Mouse (Mus musculus): ENCODE results near the gene Abhd17b.
"Not testable (repeated sequence)": the region's sequence is repeated elsewhere in the genome, so short reads cannot be mapped to it uniquely, and the experiment has no call there.

Abhd17b gene

DNA sequence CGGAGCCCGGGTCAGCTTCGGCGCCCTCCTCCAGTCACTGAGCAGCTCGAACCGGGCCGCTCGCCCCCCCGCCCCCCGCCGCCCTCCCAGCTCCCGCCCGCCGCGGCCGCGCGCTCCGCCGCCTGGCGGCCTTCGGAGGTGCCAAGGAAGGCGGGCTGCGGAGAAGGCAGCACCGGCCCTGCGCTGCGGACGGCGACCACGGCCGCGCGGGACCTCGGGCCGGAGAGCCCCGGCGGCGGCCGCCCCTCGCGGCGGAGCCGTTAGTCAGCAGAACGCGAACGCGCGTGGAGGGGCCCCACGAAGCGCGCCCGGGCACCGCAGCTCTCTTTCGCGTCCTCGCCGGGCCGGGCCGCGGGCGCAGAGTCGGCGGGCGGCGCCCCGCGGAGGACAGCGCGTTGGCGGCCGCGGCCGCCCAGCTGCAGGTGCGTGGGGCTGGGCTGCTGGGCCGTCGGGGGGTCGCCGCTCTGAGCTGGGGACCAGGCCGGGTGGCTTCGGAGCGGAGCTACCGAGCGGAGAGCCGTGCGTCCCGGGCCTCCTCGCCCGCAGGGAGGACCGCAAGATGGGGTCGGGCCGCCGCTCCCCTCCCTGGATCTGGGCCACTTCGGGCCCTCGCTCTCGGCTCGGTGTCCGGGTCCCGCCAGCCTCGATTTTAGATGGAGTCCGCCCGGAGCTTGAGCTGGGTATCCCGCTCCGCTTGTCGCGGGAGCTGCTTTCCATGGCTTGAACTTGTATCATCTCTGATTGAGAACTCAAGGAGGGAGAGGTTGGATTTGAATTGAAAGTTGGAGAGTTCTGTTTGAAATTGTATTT, at the start of gene Abhd17b:
TSS of gene Abhd17b (plus strand) at position 14 of the 810 bp plus-strand sequence.
- peak; percentile 69 for DNase-seq

GRCm38 (mm10) chr19:21603836-21604235, 49.1 kb upstream of the Abhd17b start:
- DNase-seq: no peak

- no peak for DNase-seq
These were observed 47.7 kb upstream of the Abhd17b start for GRCm38 (mm10) chr19:21605294-21605693.

DNA sequence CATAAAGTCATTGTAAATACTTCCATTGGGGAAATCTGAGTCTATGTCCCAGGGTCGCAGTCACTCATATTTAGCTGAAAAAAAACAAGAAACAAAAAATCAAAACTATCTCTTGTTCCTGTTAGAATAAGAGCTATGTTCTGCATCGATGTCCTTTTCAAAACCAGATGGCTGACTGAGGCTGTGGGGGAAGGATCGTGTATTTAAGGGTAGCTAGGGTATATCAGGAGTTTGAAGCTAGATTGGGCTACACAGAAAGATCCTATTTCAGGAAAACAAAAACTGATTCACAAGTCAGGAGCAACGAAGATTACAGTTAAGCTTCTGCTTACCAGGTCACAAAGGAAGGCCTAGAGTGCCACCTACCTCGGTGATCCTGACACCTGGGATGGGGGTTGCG, 42.7 kb upstream of the Abhd17b start:
- no peak for DNase-seq

DNA sequence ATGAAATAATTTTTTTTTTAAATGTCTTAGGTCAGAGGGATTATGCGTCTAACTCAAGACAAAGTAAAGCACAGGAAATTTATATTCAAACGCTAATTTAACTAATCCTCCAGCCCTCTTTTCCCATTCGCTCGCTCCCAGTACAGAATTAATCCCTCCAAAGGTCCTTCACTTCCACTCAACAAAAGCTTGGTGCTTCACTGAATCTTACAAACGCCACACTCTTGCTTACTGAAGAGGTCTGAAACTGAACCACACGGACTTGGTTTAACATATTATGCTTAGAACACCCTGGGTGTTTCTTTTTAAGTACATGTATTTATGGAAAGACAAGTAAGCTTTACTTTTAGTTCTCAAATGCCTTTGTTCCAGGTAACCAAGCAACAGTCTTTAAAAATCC, 41.7 kb upstream of the Abhd17b start:
- DNase-seq: no peak

DNA sequence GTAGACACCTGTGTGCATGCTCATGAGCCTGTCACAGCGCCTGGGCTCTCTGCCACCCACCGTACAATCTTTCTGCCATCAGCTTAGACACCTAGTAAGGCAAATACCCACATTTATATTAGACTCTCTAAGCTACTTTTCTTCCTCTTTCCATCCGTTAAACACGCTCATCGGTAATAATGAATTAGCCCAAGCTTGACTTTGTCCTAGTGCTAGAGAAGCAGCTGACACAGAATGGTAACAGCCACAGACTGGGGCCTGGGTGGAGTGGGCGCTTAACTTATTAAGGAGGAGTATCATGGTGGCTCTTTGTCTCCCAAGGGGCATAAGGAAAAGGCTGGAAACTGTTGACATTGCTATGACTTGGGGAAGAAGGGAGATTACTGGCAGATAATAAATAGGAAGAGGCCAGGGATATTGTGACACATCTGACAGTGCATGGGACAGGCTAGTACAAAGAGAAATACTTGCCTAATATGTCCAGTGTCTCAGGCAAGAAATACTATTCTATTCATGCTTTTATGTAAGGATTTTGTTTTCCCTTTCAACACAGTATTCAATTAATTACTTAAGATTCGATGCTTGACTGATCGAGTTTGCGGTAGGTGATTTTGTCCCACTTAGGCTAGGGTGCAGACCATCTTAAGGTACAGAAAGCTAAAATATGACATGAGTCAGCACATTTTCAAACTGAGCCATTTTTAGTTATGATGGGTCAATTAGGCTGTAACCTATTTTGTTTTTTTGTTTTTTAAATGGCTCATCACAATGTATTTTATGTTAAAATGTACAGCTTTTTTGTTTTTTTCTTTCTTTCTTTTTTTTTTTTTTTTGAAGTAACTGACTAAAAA, 41.0 kb upstream of the Abhd17b start:
- no peak for DNase-seq

GRCm38 (mm10) chr19:21615801-21616200, 37.2 kb upstream of the Abhd17b start:
- no peak for DNase-seq

- no peak for DNase-seq
These were observed 29.4 kb upstream of the Abhd17b start for GRCm38 (mm10) chr19:21623410-21624147.

- no peak for DNase-seq
These were observed 28.8 kb upstream of the Abhd17b start for GRCm38 (mm10) chr19:21624148-21624535.

GRCm38 (mm10) chr19:21626271-21626988, 26.6 kb upstream of the Abhd17b start:
- no peak for DNase-seq

GRCm38 (mm10) chr19:21628440-21628839, 24.5 kb upstream of the Abhd17b start:
- DNase-seq: not testable (repeated sequence)

DNA sequence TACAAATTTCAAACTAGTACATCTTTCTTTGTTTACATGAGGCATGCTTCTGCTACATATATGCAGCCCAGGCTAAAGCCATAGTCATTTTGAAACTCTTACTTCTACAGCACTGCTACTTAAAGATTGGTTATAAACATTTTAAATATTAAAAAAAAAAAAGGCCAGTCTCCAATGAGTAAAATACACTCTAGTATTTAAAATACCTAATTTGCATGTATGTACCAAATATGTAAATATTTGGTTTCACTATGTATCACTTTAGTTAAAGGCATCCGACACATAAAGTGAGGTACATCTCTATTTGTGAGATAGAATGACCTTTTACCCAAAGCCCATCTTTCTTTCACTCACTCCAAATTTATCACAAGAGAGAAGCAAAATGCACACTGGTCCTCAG, 24.0 kb upstream of the Abhd17b start:
- DNase-seq: no peak

- peak; percentile 4 for DNase-seq
These were observed 23.5 kb upstream of the Abhd17b start for GRCm38 (mm10) chr19:21629501-21629900.

DNA sequence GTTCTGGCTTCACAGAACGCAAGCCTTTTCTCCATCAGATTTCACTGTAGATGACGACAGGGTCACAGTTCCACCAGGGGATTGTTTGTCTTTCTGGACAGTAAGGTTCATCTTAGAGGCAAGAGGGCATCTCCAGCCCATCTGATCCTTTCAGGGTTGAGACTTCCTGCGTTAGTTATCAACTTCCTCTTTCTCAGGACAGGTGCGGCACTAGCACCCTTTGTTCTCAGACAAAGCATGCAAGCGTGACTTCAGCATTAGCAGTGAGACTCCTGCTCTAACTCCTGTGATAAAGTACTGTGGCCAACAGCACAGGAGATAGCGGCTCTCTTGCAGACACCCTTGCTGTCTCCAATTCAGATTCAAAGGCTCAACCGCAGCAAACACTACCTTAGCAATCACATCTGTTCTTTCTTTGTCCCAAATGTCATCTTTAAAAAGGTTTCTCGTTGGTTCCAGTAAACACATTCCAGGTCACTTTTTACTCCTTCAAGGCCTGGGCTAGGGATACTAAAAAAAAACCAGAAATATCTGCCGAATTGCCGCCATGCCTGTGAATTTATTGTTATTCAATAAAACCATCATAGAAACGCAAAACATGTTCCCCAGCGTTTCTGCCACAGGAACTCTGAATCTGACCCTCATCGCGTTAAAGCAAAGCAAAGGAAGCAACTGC, 22.2 kb upstream of the Abhd17b start:
- peak; percentile 5 for DNase-seq

DNA sequence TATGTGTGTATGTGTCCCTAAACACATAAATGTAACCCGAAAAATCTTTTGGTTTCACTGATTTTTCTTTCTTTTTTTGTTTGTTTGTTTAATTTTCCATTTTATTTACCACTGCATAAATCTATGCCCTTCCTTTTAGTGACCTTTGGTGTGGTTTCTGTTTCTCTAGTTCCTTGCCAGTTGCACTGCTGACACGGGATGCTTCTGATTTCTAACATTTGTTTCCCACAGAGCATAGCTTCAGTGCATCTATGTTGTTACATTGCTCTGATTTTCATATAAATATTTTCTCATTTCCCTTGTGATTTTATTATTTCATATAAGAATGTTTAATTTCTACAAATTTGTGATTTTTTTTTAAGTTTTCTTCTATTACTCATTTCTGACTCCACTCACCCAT, 17.6 kb upstream of the Abhd17b start:
- DNase-seq: no peak

GRCm38 (mm10) chr19:21636907-21637306, 16.1 kb upstream of the Abhd17b start:
- DNase-seq: no peak

- no peak for DNase-seq
These were observed 15.3 kb upstream of the Abhd17b start for GRCm38 (mm10) chr19:21637672-21638071.

DNA sequence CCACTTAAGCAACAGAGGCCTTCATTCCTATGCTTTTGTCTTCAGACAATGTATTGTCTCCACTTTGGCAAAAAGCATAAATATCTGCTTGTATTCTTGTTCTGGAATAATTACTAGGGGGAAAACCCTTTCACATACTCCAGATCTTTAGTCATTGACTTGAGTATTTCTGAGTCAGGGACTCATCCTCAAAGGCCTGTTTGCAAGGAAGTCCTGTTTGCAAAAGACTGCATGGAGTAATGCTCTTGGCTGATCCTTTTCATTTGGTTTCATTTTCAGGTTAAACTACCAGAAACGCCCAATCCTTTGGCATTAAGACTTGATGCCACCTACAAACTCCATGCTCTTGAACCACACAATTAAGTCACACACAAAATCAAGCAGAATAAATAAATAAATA, 9.1 kb upstream of the Abhd17b start:
- DNase-seq: no peak

DNA sequence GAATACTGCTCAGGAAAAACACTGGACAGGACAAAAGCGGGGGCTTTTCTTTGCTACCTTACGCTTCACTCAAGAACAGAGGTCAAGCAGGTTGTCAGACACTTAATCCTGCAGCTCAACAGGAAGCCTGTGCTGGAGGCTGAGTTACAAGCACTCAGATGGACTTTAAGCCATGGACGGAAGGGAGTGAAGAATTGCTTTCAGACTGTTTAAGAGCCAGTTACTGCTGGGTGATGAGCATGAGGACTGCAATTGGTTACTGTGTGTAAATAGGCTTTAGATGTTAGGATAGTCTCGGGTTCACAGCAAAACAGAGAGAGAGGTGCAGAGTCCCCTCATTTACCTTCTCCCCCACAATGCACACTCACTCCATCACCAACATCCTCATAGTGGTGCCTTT, 7.7 kb upstream of the Abhd17b start:
- no peak for DNase-seq

- no peak for DNase-seq
These were observed 6.8 kb upstream of the Abhd17b start for GRCm38 (mm10) chr19:21646142-21646541.

DNA sequence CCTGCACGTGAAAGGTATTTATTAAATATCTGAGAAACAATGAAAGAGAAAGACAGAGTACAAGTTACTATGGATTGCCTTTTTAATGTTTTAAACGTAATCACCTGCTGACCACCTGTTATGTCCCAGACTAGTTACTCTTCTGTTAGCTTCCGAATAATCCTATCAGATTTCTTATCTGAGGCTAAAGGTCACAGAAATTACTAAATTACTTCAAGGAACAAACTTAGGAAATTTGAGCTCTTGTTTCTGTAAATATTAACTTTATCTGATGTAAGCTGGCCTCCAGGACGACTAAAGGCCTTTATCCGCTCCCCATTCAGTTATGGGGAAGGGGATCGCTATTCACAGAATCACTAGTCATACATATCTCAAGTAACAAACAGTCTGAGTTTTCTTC, 1.3 kb upstream of the Abhd17b start:
- no peak for DNase-seq
